Mouse (Mus musculus): ENCODE results near the gene Nfx1. TPM values are rescaled to one million over a fixed set of nuclear protein-coding genes. Genes with fewer than 3 reads are reported as not detected.

Gene Nfx1
- 37.7 and 50.8 TPM in 2 replicates for polyA plus RNA-seq (2012)

- no peak for TF ChIP-seq GATA1 (IDR thresholded peaks at IDR 0.05; ENCODE audit: low read length)
Observed at GRCm38 (mm10) chr4:40970842-40971701, at the start of gene Nfx1. TSS of gene Nfx1 (plus strand) at chr4:40970906.

GRCm38 (mm10) chr4:40921288-40921687 is 49.4 kb upstream of the Nfx1 start:
- TF ChIP-seq GATA1 (IDR thresholded peaks at IDR 0.05; ENCODE audit: low read length), result no peak

DNA sequence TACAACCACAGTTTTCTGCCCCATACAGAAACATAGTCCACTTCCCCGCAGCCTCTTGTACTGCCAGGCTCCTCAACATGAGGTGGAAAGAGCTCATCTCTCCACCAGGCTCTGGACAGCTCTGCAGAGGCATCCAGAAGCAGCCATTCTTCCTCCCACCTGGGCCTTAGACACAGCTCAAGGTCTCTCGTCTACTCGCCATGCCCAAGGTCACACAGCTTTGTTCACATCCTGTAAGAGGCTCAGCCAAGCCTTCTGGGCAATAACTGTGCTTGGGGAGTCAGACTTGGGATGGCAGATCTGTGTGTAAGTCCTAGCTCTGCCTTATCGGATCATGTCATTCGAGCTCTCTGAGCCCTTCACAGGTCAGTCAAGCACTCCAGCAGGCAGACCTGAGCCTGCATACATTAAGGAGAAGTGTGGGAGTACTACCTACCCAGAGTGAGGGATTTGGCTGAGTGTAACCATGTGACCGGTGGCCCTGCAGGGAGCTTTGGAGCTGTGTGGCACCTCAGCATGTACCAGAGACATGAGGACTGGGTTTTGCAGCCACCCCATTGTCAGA is 47.5 kb upstream of the Nfx1 start:
- TF ChIP-seq GATA1 (IDR thresholded peaks at IDR 0.05; ENCODE audit: low read length), result no peak

GRCm38 (mm10) chr4:40925568-40925967 is 45.1 kb upstream of the Nfx1 start:
- no peak for TF ChIP-seq GATA1 (IDR thresholded peaks at IDR 0.05; ENCODE audit: low read length)

GRCm38 (mm10) chr4:40929046-40929445 is 41.7 kb upstream of the Nfx1 start:
- TF ChIP-seq GATA1 (IDR thresholded peaks at IDR 0.05; ENCODE audit: low read length), result no peak

DNA sequence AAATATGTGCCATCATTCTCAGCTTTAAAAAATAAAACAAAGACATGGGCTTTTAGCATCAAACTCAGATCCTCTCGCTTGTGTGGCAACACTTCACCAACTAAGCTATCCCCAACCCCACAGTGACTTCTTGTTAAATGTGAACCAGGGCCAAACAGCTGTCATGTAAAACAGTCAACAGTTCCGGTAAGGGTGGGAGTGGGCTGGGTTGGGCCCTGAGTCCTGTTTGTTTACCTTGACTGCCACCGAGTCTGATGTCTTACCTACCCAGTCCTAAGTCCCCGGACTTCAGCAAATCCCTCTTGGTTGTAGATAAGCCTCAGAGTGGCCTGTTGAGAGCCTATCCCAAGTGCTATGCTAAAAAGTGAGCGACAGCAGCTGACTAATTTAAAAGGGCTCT is 37.0 kb upstream of the Nfx1 start:
- TF ChIP-seq GATA1 (IDR thresholded peaks at IDR 0.05; ENCODE audit: low read length), result no peak

DNA sequence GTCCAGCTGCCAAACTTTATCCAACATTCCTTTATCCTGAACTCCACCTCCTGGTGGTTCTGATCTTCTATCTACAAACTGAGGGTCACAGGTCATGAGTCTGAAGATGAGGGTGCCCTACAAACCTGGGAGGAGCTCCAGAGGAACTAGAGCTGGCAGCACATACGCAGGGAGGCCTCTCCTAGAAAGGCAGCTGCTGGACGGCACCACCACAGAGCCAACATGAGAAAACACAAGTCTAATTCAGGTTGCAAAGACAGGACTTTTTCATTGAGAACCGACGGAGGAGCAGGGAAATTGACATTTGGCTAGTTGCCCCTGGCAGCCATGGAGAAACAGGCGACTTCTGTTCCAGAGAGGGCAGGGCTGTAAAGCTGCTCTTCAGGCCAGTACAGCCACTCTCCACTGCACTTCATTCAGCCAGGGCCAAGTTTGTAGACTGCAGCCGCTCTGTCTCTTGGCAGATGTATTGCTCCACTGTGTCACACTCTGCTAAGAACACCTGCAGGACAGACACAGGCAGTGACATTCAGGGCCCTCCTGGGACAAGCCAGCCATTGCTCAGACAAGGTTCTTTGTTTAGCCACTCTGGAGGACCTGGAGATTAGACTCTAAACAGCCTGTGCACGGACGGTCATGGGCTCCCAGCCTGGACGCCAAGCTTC is 34.4 kb upstream of the Nfx1 start:
- TF ChIP-seq GATA1 (IDR thresholded peaks at IDR 0.05; ENCODE audit: low read length), result no peak

DNA sequence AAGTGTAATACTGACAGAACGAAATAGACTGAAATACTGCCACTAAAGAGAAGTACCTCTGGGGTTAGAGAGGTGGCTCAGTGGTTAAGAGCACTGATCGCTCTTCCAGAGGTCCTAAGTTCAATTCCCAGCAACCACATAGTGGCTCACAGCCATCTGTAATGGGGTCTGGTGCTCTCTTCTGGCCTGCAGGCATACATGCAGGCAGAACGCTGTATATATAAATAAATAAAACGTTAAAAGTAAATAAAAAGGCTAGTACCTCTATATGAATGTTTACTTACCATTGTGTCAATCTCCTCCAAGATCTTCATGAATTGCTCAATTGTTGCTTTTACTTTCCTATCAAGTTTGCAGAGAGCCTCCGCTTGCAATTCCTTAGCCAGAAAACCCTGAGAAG is 31.9 kb upstream of the Nfx1 start:
- no peak for TF ChIP-seq GATA1 (IDR thresholded peaks at IDR 0.05; ENCODE audit: low read length)

GRCm38 (mm10) chr4:40943651-40944050 is 27.1 kb upstream of the Nfx1 start:
- no peak for TF ChIP-seq GATA1 (IDR thresholded peaks at IDR 0.05; ENCODE audit: low read length)

DNA sequence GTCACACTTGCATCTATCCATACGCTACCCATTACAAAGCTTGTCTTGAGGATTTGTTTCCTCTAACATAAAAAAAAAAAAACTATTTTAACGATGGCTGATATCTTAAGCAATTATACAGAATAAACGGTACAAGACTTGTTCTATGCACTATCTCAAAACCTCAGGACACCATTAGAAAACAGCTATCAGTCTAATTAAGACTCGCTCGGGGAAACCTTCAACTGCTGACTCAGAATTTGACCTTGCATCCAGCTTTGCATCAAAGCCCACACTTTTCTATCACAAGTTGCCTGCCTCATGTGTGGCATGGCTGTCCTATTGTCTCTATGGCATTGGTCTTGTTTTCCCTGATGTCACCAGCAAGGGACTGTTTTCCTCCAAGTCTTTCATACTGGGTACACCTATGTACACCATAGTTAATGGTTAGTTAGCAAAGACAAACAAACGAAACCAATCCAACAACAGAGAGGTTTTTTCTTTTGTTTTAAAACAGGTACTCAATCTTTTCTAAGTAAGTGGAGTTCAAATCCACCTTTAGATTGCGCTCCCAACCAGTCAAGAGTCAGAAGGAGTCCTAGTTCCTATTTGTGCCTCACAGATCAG is 24.1 kb upstream of the Nfx1 start:
- TF ChIP-seq GATA1 (IDR thresholded peaks at IDR 0.05; ENCODE audit: low read length), result no peak

GRCm38 (mm10) chr4:40947565-40948159 is 23.0 kb upstream of the Nfx1 start:
- no peak for TF ChIP-seq GATA1 (IDR thresholded peaks at IDR 0.05; ENCODE audit: low read length)

- no peak for TF ChIP-seq GATA1 (IDR thresholded peaks at IDR 0.05; ENCODE audit: low read length)
Observed at GRCm38 (mm10) chr4:40948160-40948708, 22.5 kb upstream of the Nfx1 start, which contains the start of the genes Bag1 and Chmp5. TSS of gene Bag1 (minus strand) at chr4:40948294. TSS of gene Chmp5 (plus strand) at chr4:40948407.

DNA sequence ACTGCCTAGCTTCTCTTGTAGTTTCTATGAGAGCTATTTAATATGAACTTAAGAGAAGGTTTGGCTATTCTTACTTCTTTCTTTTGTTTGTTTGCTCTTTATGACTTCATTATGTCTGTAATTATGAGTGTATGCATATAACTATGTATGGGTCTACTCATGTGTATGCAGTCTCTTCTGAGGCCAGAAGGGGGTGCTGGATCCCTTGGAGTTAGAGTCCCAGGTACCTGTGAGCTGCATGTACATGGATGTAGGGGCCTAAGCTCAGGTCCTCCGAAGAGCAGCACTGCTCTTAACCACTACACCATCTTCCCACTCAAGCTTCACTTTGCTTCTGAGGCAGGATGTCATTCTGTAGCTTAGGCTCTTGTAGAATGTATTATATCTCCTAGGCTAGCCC is 17.2 kb upstream of the Nfx1 start:
- no peak for TF ChIP-seq GATA1 (IDR thresholded peaks at IDR 0.05; ENCODE audit: low read length)

DNA sequence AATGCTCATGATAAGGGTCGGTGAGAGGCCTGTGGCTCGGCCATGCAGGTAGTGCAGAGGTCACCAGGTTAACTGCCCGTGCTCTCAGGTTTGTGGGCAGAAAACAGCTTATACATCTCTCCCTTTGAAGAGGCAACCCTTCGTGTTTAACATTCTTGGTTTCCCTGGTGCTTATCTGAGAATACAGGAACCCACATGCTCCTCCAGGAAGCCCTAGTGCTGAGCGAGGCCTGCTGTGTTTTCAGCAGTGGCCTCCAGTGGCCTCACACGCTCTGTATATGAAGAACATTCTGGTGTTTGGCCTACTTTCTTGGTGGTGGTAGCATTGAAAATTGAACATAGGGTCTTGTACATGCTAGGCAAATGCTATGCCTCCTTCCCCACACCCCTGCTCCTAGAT is 14.8 kb upstream of the Nfx1 start:
- no peak for TF ChIP-seq GATA1 (IDR thresholded peaks at IDR 0.05; ENCODE audit: low read length)

DNA sequence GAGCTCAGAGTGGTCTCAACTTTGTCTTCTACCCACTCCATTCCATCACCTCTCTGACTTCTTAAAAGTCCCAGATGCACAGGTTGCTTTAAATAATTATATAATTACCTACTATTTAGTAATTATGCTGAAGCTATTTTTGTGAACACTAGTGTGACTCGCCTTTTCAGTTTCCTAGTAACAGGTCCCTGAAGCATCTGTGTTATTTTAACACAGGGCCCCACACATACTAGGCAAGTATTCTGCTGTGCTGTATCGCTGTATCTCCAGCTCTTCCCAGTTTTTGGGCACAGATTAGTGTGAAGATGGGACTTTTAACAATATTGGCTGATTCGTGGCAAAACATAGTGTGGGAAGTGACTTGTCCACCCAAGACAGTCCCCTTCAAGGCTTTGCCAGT is 7.2 kb upstream of the Nfx1 start:
- no peak for TF ChIP-seq GATA1 (IDR thresholded peaks at IDR 0.05; ENCODE audit: low read length)

Data from G1E-ER4 (cell line).